Mouse (Mus musculus) testis, adult 2 months (tissue): Measurements from ENCODE around the gene Elmsan1. TPM values are rescaled to one million over a fixed set of nuclear protein-coding genes. Genes with fewer than 3 reads are reported as not detected.

Experiments
- H3K27ac ChIP-seq: fragments of 200-500 bp; 2 replicates; pipeline ENCODE4 v1.5.1; 2012; ENCODE audit warnings: low read depth, low read length; ENCODE audit not compliant: control insufficient read depth, insufficient read depth
- H3K27me3 ChIP-seq: fragments of 200-500 bp; 2 replicates; pipeline ENCODE4 v1.6.1; 2012; ENCODE audit warnings: mild to moderate bottlenecking, low read length, moderate library complexity; ENCODE audit not compliant: control insufficient read depth, insufficient read depth
- H3K36me3 ChIP-seq: fragments of 200-500 bp; 2 replicates; pipeline ENCODE4 v1.6.1; 2012; ENCODE audit warnings: mild to moderate bottlenecking, low read length; ENCODE audit not compliant: control insufficient read depth, insufficient read depth
- H3K4me1 ChIP-seq: fragments of 200-500 bp; 2 replicates; pipeline ENCODE4 v1.6.1; 2012; ENCODE audit warnings: low read length; ENCODE audit not compliant: control insufficient read depth, insufficient read depth
- H3K4me3 ChIP-seq: fragments of 200-500 bp; 2 replicates; pipeline ENCODE4 v1.5.1; 2012; ENCODE audit warnings: low read depth, mild to moderate bottlenecking, low read length, moderate library complexity, mixed read lengths; ENCODE audit not compliant: control insufficient read depth
- CTCF ChIP-seq: fragments of 200-500 bp; IDR thresholded peaks from 2 replicates; pipeline ENCODE4 v1.5.1; 2012; ENCODE audit warnings: low read depth, mild to moderate bottlenecking, inconsistent platforms, low read length, moderate library complexity; ENCODE audit not compliant: control insufficient read depth, insufficient read depth, insufficient replicate concordance
- POLR2A ChIP-seq: fragments of 200-500 bp; IDR thresholded peaks from 2 replicates; pipeline ENCODE4 v1.6.1; 2012; ENCODE audit warnings: low read depth, mild to moderate bottlenecking, inconsistent platforms, low read length, moderate library complexity; ENCODE audit not compliant: control insufficient read depth
- polyA plus RNA-seq: library from polyadenylated mRNA; depleted of rRNA; stranded (reverse); fragments of >200 nt; gene quantifications from 2 replicates; pipeline ENCODE4 v1.2.3, GENCODE M21; 2012

Gene Elmsan1
- polyA plus RNA-seq, 1 experiment = 0.77 TPM

DNA sequence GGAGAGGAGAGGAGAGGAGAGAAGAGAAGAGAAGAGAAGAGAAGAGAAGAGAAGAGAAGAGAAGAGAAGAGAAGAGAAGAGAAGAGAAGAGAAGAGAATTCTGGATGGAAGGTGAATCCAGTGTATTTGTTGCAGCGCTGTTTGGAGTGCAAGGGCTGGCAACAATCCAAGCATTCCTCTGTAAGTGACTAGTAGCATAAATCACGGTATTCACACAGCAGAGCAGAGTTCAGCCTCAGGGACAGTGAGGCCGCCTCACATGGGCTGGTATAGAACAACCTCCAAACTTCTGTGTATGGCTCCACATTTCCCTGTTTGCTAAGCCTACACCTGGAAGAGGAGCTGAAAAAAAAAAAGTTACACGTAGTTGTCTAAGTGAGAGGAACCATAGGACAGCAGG is 6.4 kb downstream of the Elmsan1 start:
- no peak overlapping the region for H3K27ac ChIP-seq

DNA sequence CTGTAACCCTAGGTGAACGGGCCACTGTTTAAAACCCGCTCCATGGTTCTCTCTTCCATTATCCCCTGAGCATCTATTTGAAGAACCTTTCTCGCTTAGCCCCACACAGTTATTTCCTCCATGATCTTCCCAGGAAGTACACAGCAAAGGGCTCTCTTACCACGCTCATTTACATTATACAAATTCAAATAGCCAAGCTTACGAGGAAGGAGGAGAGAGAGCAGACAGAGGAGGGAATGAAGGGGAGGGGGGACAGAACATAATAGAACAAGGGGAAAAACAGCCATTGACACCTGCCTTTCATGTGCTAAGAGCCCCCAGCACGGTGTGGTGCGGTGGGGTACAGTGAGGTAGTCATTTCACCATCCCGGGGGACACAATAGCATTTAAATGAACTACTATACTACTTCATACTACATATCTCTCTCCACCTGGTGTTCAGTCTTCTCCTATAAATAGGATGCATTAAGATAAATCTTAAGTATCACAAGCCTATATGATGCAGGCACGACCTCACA is 7.6 kb downstream of the Elmsan1 start:
- H3K36me3 ChIP-seq = no peaks in the 10 kb centered on the region
- TF ChIP-seq POLR2A = no peak
- no peak for TF ChIP-seq CTCF
- H3K27ac ChIP-seq = no peak overlapping the region
- H3K27me3 ChIP-seq = no peaks in the 10 kb centered on the region
- H3K4me3 ChIP-seq = peak overlapping the region; percentile 28; the same call in 1 of the 2 replicates
- H3K4me1 ChIP-seq = peaks cover 11% of the 10 kb centered on the region

More for the DNA sequence above, 6.4 kb downstream of the Elmsan1 start:
- Histone ChIP-seq H3K4me3 (no peak overlapping the region), H3K27me3 (no peaks in the 10 kb centered on the region), H3K4me1 (peaks cover 11% of the 10 kb centered on the region), H3K36me3 (no peaks in the 10 kb centered on the region)
- TF ChIP-seq CTCF = no peak
- no peak for TF ChIP-seq POLR2A

DNA sequence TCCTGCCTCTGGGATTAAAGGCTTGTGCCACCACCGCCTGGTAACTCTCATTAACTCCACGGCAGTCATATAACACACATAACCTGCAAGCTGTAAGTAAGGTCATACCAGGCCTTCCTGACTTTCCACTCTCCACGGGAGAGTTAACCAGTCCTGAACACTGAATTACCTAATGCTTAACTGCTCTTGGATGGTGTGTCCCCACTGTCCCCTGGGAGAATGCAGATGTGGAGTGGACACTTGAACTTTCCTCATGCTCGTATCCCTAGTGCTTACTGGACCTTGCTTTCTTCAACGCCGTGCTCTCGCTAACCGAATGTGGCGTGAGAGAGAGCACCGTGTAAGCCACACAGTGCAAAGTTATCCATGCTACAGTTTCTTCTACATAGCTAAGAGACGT is 8.4 kb downstream of the Elmsan1 start:
- no peak for TF ChIP-seq CTCF
- TF ChIP-seq POLR2A = no peak
- H3K4me3 ChIP-seq = no peak overlapping the region
- H3K27ac ChIP-seq = no peak overlapping the region
- H3K4me1 ChIP-seq = peaks cover 11% of the 10 kb centered on the region
- H3K27me3 ChIP-seq = no peaks in the 10 kb centered on the region
- no peaks in the 10 kb centered on the region for H3K36me3 ChIP-seq

DNA sequence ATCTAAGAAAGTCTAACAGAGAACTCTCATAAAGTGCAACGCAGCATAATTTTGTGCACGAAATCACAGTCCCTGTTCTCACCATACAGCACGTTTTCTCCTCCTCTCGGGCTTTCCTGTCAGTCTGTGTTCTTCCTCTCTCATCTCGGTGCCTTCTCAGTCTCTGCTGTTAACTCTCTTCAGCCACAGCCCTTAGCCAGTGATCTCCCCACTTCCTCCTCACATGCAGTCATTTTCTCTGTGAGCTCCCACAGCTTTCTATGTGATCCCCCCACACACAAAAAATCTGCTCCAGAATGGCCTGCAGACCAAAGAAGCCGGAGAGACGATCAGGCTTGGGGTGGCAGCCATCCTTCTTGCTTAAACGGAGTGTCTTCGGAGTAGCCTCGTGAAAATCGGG is 9.6 kb downstream of the Elmsan1 start:
- Histone ChIP-seq H3K27ac (no peak overlapping the region), H3K27me3 (no peaks in the 10 kb centered on the region), H3K36me3 (no peaks in the 10 kb centered on the region), H3K4me3 (no peak overlapping the region), H3K4me1 (peaks cover 11% of the 10 kb centered on the region)
- no peak for TF ChIP-seq CTCF

DNA sequence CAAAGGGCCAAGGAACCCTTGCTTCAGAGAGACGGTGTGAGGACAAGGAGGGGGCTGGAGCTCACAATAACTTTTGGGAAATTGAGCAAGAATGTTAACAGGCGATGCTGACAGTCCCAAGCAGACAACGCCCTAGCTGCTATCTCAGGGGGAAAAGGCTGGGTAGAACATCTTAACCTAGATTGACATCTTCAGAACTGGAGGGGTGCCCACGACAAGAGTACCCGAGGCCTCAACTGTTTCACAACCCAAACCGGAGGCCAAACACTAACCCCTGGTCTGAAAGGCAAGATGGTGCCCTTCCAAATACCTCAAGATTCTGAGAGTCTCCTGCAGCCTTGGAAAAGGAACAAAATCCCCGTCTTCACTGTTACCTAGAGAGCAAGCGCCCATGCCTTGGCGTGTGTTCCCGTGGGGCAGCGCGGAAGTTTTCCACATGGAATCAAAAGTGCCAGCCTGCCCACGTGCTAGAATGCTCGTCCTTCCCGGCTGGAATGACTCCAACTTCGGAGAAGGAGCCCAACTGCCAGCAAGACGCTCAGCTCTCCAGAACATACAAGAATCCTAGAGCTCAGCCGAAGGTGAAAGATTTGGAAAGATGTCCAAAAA is 11.4 kb downstream of the Elmsan1 start:
- H3K4me3 ChIP-seq = no peak overlapping the region
- no peak overlapping the region for H3K27ac ChIP-seq
- H3K36me3 ChIP-seq = no peaks in the 10 kb centered on the region
- TF ChIP-seq POLR2A = no peak
- TF ChIP-seq CTCF = no peak
- peaks cover 11% of the 10 kb centered on the region for H3K4me1 ChIP-seq
- H3K27me3 ChIP-seq = no peaks in the 10 kb centered on the region

DNA sequence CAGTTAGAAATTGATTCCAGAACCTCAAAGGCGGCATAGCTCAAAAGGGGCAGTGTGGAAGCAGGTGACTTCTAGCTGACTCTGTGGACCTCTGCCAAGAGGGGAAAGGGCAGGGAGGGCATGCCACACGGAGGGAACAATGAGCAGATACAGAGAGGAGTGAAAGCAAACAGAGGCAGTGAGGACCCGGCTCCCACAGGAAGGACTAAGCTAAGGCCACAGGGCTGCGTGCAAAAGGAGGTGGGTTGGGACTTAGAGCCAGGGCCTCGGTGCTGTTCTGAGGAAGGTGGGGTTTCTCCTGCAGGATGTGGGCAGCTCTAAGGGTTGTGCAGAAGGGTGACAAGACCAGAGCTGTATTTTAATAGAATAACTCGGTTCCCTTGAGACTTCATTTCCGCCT is 12.2 kb downstream of the Elmsan1 start:
- Histone ChIP-seq H3K27ac (no peak overlapping the region), H3K4me1 (peaks cover 11% of the 10 kb centered on the region), H3K4me3 (no peak overlapping the region), H3K27me3 (no peaks in the 10 kb centered on the region), H3K36me3 (no peaks in the 10 kb centered on the region)
- TF ChIP-seq POLR2A (no peak), CTCF (no peak)

DNA sequence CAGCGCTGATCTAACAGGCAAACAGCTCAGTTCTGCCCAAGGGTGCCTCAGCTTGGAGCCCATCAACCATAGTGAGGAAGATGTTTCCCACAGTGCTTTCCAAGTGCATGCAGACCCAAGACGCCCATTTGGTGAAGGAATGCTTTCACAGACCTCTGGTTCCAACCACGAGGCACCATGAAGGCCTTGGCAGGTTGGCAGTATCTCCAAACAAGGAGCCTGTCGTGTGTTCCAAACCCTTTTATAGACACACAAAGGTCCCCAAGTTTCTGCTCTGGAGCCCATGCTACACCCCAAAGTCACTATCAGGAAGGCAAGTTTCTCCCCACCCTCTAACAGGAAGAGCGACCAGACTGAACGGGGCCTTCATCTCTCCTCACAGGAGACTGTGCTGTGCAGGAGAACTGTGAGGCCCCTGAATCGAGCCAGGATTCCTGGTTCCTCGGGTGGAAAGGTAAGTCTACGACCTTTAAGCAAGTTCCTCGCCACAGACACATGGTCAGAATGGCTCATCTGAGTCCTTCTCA is 13.0 kb downstream of the Elmsan1 start:
- H3K4me1 ChIP-seq = peaks cover 11% of the 10 kb centered on the region
- H3K27ac ChIP-seq = no peak overlapping the region
- TF ChIP-seq CTCF = no peak
- TF ChIP-seq POLR2A = no peak
- no peaks in the 10 kb centered on the region for H3K36me3 ChIP-seq
- no peak overlapping the region for H3K4me3 ChIP-seq
- no peaks in the 10 kb centered on the region for H3K27me3 ChIP-seq

DNA sequence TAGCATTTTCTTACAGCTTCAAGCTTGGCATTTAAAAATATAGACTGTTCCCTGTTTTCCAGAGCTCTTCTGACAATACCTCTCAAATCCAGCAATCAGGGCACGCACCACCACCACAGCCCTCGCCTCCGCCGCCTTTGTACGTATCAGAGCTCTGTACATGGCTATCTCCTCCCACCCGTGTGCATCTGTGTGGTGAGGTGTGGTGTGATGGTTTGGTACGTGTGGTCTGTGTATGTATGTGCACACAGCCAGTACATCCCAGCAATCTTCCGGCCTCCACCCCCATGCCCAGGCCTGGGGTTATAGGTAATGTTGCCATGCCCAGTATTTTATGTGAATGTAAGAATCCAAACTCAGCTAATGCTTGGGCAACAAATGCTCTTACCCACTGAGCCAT is 14.0 kb downstream of the Elmsan1 start:
- no peak for TF ChIP-seq POLR2A
- no peak for TF ChIP-seq CTCF
- no peak overlapping the region for H3K4me3 ChIP-seq
- H3K36me3 ChIP-seq = no peaks in the 10 kb centered on the region
- H3K4me1 ChIP-seq = peaks cover 11% of the 10 kb centered on the region
- no peaks in the 10 kb centered on the region for H3K27me3 ChIP-seq
- no peak overlapping the region for H3K27ac ChIP-seq
